Mouse (Mus musculus) cerebellum, postnatal 25 days (tissue): ENCODE measurements around the gene Exoc3l.

Source experiments
- DNase-seq, 2 experiments: peaks; one replicate each; pipeline ENCODE4 v3.0.0; 2021; ENCODE audit warnings: mixed read lengths in 2 of 2

Gene Exoc3l

DNA sequence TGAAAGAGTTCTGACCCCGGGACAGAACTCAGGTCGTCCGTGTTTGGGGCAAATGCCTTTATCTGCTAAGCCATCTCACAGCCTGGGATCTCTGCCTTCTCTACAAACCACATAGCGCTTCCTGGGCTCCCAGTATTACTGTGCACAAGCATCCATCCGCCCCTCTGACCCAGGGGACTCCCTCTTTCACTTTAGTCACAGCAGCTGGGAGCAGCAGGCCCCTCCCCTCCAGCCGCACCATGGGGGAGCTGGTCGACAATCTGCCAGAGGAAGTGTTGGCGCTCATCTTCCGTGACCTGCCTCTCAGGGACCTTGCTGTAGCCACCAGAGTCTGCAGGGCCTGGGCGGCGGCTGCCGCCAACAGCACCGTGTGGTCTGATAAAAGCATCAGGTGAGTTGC lies 29.1 kb downstream of the Exoc3l start:
- DNase-seq = peak in 1 of 2 experiments; percentile 9

DNA sequence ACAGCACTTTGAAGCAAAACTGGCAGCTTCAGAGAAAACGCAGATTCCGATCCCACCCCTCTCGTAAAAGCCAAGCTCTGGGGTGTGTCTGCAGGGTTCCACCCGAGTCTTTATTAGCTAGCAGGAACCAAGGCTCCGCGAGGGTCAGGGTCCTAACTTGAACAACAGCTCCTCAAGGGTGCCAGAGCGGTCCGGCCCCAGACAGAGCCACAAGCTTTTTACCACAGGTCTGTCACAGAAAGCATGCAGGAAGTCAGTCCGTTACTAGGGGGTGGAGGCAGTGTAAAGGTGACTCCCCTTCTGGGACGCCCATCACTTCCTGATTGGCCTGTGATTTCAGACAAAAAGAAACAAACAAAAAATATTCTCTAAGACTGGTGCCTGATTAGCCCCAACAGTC lies 30.8 kb downstream of the Exoc3l start:
- DNase-seq = no peak

DNA sequence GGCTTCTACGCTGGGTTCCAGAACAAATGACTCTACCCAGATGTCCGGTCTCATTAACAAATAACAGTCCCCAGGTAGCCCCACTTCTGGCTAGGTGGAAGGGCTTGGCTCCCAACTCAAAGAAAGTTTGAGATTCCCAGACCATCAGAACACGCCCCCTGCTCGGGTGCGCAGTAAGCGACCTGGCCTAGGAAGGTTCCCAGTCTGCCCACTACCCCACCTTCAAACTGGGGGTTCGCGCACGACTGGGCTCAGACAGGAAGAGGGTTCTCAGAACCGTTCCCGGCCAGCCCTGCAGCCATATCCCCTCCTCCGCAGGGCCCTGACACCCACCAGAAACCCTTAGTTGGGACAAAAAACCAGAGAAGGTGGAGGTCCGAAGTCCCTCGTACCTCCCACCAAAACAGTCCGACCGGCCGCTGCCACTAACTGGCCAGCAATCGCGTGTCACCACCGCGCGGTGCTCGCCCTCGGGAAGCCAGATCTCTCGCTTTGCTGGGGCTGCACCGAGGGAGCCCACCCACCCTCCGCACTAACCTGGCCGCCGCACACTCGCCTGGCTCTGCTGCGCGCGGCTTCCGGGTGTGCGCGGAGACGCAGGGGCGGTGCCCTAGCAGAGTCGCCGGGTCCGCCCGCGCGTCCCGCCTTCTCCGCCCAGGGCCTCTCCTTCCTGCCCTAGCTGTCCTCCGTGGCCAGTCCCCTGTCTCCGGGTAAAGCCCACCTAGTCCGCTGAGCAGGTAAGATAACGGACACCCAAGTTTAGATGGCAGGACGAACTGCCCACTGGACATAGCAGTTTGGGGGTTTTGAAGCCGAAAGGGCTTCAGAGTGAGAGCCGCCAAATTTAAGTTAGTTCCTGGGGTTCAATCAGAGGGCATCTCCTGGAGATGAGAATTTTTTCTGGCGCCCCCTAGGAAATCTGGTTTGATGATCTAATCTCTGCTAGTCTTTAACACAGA lies 31.6 kb downstream of the Exoc3l start, which contains the start of the genes Tradd and Fbxl8:
TSS of gene Tradd (minus strand) at position 586 of the 959 bp plus-strand sequence.
TSS of gene Fbxl8 (plus strand) at position 625 of the 959 bp plus-strand sequence.
- peak; percentile 64 to 78 for DNase-seq

DNA sequence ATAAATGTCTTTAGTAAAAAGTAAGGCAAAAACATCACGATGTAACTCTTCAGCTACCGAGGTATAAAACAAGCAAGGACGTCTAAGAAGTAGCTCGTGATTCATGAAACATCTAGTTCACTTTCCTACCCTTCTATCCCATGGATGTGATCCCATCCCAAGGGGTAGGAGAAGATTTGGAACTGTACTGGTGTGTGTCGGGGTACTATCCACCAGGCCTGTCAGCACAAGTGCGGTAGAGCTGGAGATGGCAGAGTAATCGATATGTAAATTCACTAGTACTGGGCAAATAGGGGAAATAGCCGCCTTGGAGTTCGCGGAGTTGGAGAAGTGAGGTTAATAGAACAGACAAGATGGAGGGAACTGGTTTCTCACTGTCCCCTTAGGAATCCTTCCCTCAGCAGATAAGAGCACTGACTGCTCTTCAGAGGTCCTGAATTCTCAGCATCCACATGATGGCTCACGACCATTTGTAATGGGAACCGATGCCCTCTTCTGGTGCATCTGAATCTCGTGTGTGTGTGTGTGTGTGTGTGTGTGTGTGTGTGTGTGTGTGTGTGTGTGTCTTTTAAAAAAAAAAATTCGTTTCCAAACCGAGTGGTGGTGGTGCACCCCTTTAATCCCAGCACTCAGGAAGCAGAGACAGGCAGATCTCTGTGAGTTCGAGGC lies 32.5 kb downstream of the Exoc3l start:
- peak in 1 of 2 experiments; percentile 11 for DNase-seq

DNA sequence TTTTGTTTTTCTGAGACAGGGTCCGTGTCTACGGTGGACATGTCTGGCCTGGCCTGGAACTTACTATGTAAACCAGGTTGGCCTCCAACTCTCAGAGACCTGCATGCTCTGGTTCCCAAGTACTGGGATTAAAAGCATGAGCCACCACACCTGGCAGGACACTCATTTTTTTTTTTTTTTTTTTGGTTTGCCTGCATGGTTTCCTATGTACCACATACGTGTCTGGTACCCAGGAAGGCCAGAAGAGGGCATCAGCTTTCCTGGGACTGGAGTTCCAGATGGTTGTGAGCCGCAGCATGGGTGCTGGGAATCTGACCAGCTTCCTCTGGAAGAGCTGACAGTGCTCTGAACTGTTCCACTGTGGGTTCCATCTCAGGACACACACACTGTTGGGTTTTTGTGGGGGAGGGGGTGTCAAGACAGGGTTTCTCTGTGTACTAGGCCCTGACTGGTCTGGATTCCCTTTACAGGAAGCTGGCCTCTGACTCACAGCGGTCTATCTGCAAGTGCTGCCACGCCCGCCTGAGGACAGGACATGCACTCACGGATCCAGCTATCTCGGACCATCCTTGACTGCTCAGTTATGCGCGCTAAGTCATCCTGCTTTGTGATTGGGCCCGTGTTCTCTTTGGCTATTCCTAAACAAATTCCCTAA lies 34.4 kb downstream of the Exoc3l start:
- no peak for DNase-seq

DNA sequence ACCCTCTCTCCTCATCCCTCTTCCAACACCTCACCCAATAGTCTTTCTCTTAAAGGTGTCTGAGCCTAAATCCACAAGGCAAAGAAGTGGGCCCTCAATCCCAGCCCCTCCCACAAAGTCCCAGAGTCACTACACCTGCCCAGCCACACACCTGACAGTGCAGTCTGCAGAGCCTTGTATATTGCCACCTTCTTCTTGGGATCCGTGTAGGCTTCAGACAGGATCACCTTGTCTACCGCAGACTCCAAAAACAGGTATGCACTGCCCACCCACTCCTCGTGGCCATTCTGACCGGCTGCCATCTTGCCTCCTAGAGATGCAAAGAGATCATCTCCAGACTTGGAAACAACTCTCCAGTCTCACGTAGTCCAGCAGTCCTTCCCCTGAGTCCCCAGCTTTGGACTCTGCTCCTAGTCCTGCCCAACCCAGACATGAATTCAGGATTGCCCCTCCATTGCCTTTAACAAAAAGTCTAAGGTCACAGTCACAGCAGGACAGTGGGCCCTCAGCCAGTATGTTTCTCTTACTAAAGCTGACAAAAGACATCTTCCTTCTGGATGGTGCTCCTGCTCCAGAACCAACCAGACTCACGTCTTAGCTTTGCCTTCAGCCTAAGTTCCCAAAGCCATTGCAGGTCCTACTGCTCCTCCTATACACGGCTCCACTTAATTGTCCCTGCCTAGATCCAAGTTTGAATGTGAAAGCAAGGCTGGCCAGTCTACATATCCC lies 35.4 kb downstream of the Exoc3l start:
- DNase-seq = no peak

DNA sequence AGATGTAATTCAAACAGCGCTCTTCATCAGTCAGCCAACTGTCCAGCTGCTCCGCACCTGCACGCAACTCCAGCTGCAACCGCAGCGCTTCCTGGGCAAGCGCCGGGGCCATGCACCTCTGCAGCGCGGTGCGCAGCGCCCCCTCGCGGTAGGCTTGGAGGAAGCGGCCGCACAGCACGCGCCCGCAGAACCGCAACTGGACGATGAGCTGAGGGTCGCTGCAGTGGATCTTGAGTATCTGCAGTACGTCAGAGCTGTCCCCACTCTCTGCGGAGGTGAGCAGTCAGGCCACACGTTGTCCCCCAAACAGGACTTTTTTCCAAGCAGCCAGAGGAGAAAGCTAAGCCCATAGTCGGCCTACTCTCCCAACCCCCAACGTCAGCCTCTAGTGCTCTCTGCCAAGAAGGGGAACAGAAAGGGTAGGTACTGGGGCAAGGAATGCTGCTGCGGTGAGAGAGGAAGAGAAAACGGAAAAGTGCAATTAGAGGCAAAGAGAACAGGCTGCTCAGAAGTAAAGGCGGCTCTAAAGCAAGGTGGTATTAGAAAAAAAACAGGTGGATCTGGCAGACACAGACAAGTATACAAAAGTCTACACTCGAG lies 36.1 kb downstream of the Exoc3l start:
- DNase-seq = peak; percentile 81 to 86

DNA sequence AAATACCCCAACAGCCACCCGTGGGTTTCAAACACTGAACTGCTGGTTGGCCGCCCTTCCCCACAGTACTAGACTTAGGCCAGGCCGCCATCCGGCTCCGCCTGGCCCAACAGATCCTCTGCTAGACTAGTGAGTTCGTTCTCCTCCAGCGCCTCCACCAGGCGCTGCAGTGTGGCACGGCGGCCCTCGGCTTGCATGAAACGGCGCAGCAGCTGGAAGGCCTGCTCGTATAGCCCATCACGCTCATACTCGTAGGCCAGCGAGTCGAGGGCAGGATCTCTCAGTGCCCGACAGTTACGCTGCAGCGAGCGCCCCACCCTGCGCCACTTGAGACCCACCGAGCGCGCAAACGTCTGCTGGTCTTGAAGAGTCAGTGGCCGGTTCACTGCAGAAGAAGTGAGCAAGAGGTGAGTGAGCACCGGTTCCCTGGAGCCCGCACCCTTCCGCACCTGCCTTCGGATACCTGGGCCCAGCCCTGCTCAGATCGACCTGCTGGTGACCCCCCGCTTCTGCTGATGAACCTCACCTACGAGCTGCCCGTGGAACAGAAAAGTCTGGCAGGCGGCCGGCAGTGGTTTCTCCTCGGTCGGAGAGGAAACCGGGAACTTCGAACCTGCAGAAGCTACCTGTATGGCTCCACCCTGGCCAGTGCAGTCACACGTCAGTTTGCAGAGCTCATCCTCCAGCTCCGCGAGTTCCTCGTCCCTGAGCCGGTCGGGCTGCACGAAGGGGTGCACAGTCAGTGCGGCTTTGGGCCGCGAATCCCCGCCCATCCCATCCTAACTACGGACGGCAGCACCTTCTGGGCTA lies 36.8 kb downstream of the Exoc3l start:
- peak; percentile 36 to 52 for DNase-seq

DNA sequence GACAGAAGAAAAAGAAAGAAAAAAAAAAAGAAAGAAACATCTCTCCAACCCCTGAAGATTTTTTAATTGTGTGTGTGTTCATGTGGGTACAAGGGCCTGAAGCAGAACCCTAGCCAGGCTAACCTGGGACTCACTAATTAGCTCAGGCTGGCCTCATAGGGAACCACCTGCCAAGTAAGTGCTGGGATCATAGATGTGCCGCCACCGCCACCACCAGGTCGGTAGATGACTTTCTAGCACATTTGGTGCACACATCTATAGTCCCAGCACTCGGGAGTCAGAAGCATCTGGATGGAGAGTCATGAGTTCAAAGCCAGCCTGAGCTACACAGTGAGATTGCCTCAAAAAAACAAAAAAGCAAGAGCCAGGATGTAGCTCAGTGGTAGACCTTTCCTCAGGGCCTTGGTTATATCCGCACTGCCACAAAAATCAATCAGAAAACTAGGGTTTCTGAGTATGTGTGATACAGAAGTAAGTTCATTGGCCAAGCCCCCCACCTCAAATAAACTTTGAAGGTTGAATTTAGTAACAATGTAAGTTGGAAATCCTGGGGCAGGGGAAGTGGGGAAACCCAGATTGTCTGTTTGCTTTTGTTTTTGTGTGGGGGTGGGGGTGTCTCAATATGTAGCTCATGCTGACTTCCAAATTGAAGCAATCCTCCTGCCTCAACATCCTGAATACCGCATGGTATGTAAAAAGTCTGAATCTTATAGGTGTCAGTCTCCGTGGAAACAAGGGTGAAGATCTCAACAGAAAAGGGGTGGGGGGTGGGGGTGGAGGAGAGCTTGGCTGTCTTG lies 38.4 kb downstream of the Exoc3l start:
- DNase-seq = no peak

DNA sequence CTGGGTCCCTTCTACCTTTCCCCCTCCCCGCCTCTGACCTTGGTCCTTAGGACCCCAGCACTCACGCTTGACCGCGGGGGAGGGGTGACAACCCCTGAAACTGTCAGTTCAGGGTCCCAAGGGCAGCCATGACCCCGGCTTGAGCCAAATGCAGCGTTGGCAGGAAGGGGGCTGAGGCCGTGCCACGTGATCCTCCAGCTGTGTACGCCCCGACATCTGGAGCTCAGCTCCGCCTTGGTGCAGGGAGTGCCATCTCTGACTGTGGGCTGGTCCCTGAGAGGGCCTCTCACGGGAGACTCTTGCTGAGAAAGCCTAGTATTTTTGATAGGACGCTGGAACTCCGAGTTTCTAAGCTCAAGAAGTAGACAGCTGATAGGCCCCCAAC lies 40.9 kb downstream of the Exoc3l start, which contains the start of gene B3gnt9:
TSS of gene B3gnt9 (minus strand) at position 188 of the 385 bp plus-strand sequence.
- peak in 1 of 2 experiments; percentile 25 for DNase-seq

DNA sequence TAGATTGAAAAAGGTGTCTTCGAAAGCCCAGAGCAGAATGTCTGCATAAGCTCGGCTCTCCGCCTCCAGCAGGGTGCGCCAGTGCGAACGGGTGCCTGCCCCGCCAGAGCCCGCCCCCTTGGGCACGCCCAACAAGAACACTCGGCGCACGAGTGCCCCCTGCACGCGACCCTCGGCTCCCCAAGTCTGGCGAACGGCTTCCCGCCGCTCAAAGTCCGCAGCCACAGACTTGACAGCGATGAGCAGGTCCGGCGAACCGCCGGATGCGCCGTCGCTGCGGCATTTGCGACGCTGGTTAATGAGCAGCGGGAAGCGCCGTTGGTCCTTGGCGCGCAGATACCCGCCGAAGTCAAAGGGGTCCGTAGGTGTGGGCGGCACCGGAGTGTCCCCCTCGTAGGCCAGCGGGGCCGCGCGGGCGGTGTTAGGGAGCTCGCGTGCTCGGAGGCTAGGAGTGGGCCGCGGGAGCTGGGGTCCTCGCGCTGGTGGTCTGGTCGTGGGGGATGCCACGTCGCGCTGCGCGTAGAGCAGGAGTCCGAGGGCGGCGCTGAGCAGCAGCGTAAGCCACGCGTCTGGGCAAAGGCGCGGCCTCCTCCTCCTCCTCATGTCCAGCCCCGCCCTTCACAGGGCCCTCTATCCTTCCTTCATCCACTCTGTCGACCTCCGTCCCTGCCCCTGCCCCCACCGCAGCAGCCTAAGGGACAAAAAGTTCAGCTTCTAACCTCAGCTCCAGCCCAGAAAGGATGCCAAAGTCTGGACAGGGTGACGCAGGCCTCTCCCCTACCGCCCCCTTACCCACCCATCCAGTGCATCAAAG lies 41.5 kb downstream of the Exoc3l start:
- peak; percentile 84 to 93 for DNase-seq

DNA sequence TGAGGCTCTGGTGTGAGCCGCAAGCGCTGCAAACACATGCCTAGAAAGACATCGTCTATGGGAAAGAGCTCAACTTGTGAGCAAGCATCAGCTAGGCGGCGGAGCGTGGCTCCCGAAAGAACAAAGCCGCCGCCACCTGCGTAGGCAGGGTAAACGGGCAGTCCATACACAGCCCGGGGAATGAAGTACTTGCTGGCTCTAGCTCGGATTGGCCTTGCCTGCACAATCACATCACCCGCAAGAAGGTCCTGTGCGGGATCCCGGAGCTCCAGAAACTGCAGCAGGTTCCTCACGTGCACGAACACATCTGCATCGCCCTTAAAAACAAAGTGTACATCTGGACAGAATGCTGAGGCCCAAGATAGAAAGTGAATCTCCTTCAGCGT lies 42.1 kb downstream of the Exoc3l start:
- DNase-seq = no peak

DNA sequence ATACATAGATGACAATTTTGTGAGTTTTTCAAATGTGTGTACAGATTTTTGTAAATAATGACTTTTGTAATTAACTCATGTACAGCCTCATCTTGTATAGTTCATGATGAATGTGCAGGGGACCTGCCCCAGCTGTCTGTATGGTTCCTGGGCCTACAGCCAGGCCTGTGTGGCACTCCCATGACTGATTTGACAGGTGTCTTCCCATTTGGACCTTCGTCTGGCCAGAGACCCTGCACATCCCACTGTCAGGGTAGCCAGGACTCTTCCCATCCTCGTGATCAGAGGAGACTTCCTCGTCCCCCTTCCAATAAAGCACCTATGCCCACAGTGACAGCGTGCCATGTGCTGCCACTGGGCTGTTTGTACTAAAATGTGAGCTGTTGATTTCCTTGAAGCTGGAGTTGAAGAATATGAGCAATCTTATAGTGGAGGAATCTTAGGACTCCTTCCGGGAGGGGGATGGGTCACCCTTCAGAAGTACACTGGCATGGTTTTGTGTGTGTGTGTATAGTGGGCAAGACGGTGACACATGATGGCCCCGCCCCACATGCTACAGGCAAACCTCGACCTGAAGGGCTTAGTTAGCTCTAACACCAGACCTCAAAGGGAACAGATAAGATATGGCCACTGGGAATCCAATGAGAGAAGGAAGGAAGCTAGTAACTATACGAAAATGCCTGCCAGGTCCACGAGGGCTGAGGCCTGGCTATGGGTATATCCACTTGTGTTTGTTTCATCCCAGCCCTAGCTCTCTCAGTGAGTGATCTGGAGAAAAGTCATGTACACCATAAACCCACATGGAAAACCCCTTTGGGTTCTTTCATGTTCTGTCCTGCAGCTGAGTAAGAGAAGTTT lies 43.0 kb downstream of the Exoc3l start:
- no peak for DNase-seq

DNA sequence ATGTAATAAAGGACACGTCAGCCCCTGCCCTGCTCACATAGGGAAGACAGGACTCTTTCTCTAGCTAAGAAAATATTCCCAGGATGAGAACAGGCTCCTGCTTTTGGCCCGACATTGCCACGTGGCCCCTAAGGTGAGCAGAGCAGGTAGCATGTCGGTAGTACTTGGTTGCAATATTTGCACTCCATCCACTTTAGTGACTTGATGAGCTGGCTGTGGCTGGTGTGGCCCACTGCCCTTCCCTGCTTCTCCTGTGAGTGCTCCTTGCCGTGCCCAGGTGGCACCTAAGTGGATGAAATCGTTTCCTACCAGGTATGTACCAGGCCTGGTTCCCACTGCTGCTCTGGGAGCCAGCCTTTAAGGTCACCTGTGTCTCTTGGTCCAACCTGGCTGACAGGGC lies 43.9 kb downstream of the Exoc3l start:
- no peak for DNase-seq

DNA sequence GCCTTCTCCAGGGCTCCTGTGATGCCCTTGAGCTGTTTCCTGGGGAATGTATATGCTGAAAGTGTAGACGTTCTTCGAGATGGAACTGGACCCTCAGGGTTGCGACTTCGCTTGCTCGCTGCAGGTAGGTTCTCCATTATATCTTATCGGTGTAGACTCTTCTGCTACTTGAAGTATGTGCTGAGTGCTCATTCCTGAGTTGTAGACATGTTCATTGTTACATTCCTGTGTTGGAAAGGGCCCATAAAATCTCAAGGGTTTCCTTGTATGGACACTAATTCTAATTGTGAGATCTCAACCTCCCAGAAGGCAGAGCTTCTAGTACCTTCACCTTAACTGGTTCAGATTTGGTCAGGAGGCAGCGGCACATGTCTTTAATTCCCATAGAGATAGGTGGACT lies 54.9 kb downstream of the Exoc3l start:
- DNase-seq = no peak
